Mouse (Mus musculus) intestine, postnatal 0 days (tissue): ENCODE data around the gene Reep6. TPM values are rescaled to one million over a fixed set of nuclear protein-coding genes. Genes with fewer than 3 reads are reported as not detected.

ENCODE experiments used
- ATAC-seq: fragments of 200-750 bp; cut with Nextera tagmentation; 2 replicates; pipeline ENCODE4 v1.8.0; 2017; ENCODE audit warnings: mild to moderate bottlenecking, moderate TSS enrichment, moderate library complexity
- H3K27ac ChIP-seq: fragments of 300-500 bp; sonication (generic); 2 replicates; pipeline ENCODE4 v1.5.1; 2014; ENCODE audit warnings: mild to moderate bottlenecking, low read depth, low read length, moderate library complexity
- H3K27me3 ChIP-seq: fragments of 300-500 bp; sonication (generic); replicated peaks from 2 replicates; pipeline ENCODE4 v1.6.1; 2014; ENCODE audit warnings: low read length, mixed read lengths; ENCODE audit not compliant: control insufficient read depth, insufficient read depth
- H3K36me3 ChIP-seq: fragments of 300-500 bp; sonication (generic); 2 replicates; pipeline ENCODE4 v1.6.1; 2014; ENCODE audit warnings: mild to moderate bottlenecking, moderate library complexity; ENCODE audit not compliant: control insufficient read depth, insufficient read depth
- H3K4me1 ChIP-seq: fragments of 300-500 bp; sonication (generic); replicated peaks from 2 replicates; pipeline ENCODE4 v1.6.1; 2014; ENCODE audit warnings: antibody characterized with exemption, low read length, mixed read lengths; ENCODE audit not compliant: control insufficient read depth, insufficient read depth
- H3K4me2 ChIP-seq: fragments of 300-500 bp; sonication (generic); replicated peaks from 2 replicates; pipeline ENCODE4 v1.6.1; 2014; ENCODE audit warnings: low read depth, mild to moderate bottlenecking, moderate library complexity
- H3K4me3 ChIP-seq: fragments of 300-500 bp; sonication (generic); 2 replicates; pipeline ENCODE4 v1.5.1; 2014; ENCODE audit warnings: low read depth, low read length
- H3K9ac ChIP-seq: fragments of 300-500 bp; sonication (generic); 2 replicates; pipeline ENCODE4 v1.6.1; 2014; ENCODE audit warnings: mild to moderate bottlenecking, low read depth, low read length
- H3K9me3 ChIP-seq: fragments of 300-500 bp; sonication (generic); 2 replicates; pipeline ENCODE4 v1.6.1; 2016; ENCODE audit warnings: mixed run types; ENCODE audit not compliant: control insufficient read depth
- CTCF ChIP-seq: sonication (generic); IDR thresholded peaks from 2 replicates; pipeline ENCODE4 v1.5.1; 2016; ENCODE audit warnings: low read depth, mild to moderate bottlenecking, control low read depth, antibody characterized with exemption, moderate library complexity
- WGBS: fragments of 180-500 bp; shearing (Covaris S2); extraction: QIAGEN DNeasy Blood & Tissue Kit; methylation state at CpG from one replicate; pipeline ENCODE4 v1.1.7; 2014; 5-methylcytosine and 5-hydroxymethylcytosine counted together
- polyA plus RNA-seq: library from polyadenylated mRNA; unstranded; fragments of >200 nt; fragmentation: Nextera tagmentation; extraction: Ambion mirVana; gene quantifications from 2 replicates; pipeline ENCODE4 v1.2.1, GENCODE M21; 2015

The Reep6 gene
- polyA plus RNA-seq, 1 experiment from 2014 or later = 261 TPM

- Histone ChIP-seq H3K4me2 (no peak overlapping the region), H3K4me3 (no peak overlapping the region), H3K27ac (no peak overlapping the region), H3K9me3 (no peaks in the 10 kb centered on the region), H3K36me3 (no peaks in the 10 kb centered on the region), H3K4me1 (no peaks in the 10 kb centered on the region), H3K27me3 (no peaks in the 10 kb centered on the region), H3K9ac (no peak overlapping the region)
- ATAC-seq = no peak
- no peak for TF ChIP-seq CTCF
- WGBS = 88% methylated on average over 6 of the region's 6 CpGs
Measured at GRCm38 (mm10) chr10:80372706-80373105, 43.0 kb downstream of the Reep6 start.

GRCm38 (mm10) chr10:80374063-80374462 is 44.3 kb downstream of the Reep6 start:
- no peaks in the 10 kb centered on the region for H3K4me1 ChIP-seq
- 29% methylated on average over 6 of the region's 6 CpGs for WGBS
- no peak overlapping the region for H3K9ac ChIP-seq
- no peak overlapping the region for H3K4me2 ChIP-seq
- no peaks in the 10 kb centered on the region for H3K27me3 ChIP-seq
- H3K36me3 ChIP-seq = no peaks in the 10 kb centered on the region
- H3K4me3 ChIP-seq = no peak overlapping the region
- no peak overlapping the region for H3K27ac ChIP-seq
- ATAC-seq = peak; percentile 51
- TF ChIP-seq CTCF = peak; percentile 83
- H3K9me3 ChIP-seq = no peaks in the 10 kb centered on the region

DNA sequence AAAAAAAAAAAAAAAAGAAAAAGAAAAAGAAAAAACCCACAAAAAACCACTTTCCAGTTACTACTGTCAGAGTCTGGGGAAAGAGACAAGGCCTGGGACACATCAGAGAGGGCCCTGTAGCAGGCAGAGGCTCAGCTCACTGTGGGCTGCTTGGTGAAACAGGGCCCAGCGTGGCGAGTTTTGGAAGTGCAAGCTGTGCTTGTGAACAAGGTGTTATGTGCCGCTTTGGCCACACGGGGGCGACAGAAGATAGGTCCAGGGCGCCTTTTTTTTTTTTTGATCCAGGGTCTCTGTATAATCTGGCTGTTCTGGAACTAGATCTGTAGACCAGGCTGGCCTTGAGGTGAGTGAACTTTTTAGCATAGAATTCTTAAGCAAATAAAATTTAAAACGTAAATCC is 46.4 kb downstream of the Reep6 start:
- Histone ChIP-seq H3K27ac (no peak overlapping the region), H3K36me3 (peaks cover 11% of the 10 kb centered on the region; the same call in 1 of the 2 replicates), H3K4me3 (no peak overlapping the region), H3K9me3 (no peaks in the 10 kb centered on the region), H3K4me2 (no peak overlapping the region), H3K27me3 (no peaks in the 10 kb centered on the region), H3K9ac (no peak overlapping the region), H3K4me1 (no peaks in the 10 kb centered on the region)
- WGBS = 4% methylated on average over 7 of the region's 7 CpGs
- ATAC-seq = no peak
- peak; percentile 93 for TF ChIP-seq CTCF

DNA sequence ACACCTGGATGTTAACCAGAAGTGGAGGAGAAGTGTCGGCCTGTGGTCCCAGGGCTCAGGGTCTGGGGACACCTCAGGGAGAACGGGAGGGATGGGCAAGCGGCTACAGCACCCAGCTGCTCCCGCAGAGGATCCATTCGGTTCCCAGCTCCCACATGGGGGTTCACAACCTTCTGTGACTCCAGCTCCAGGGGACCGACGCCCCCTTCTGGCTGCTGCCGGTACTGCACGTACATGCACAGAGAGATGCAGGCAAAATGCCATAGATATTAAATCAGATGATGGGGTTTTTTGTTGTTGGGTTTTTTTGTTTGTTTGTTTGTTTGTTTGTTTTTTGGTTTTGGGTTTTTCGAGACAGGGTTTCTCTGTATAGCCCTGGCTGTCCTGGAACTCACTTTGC is 48.0 kb downstream of the Reep6 start:
- WGBS = 50% methylated on average over 10 of the region's 10 CpGs
- TF ChIP-seq CTCF = peak; percentile 77
- Histone ChIP-seq H3K27ac (no peak overlapping the region), H3K9me3 (no peaks in the 10 kb centered on the region), H3K9ac (no peak overlapping the region), H3K4me2 (no peak overlapping the region), H3K27me3 (no peaks in the 10 kb centered on the region), H3K4me3 (no peak overlapping the region), H3K4me1 (no peaks in the 10 kb centered on the region), H3K36me3 (peaks cover 25% of the 10 kb centered on the region; the same call in 1 of the 2 replicates)
- no peak for ATAC-seq

DNA sequence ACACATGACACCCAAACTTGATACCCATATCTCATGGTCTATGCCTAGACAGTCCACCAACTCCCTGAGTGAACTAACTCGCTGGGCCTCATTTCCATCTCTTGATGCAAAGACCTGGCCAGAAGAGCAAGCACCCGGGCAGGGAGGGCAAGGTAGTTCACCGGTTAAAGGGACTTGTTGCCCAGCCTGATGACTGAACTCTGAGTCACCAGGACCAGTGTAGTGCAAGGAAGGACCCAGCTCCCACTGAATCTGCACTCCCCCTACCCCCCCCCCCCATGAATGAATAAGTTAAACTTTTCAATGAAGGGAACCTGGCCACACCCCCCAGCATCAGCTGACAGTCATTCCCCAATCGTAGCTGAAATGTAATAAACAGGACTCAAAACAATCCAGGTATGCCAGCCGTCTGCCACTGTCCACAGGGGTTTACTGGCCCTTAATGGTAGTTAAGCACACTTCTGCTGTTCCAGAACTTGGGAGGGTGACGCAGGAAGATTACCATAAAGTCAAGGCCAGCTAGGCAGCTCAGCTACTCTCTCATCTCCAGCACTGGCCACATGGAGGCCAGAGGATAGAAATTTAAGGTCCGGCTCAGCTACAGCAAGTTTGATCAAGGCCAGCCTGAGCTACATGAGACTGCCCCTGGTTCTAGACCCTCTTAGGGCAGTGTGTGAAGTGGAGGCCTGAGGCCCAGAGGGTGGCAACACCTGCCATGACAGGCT is 53.0 kb downstream of the Reep6 start:
- ATAC-seq = no peak
- no peaks in the 10 kb centered on the region for H3K27me3 ChIP-seq
- no peaks in the 10 kb centered on the region for H3K9me3 ChIP-seq
- peaks cover 25% of the 10 kb centered on the region; the same call in 1 of the 2 replicates for H3K36me3 ChIP-seq
- H3K4me1 ChIP-seq = 0 out of 2 replicates have a peak, but pooled peaks cover 3% of the 10 kb centered on the region
- no peak overlapping the region for H3K4me3 ChIP-seq
- no peak overlapping the region for H3K9ac ChIP-seq
- H3K4me2 ChIP-seq = no peak overlapping the region
- no peak for TF ChIP-seq CTCF
- H3K27ac ChIP-seq = peak overlapping the region; percentile 2; the same call in 1 of the 2 replicates
- WGBS = 77% methylated on average over 7 of the region's 7 CpGs

- no peaks in the 10 kb centered on the region for H3K27me3 ChIP-seq
- peak; percentile 56 for TF ChIP-seq CTCF
- no peak overlapping the region for H3K4me3 ChIP-seq
- H3K4me1 ChIP-seq = 0 out of 2 replicates have a peak, but pooled peaks cover 3% of the 10 kb centered on the region
- no peak overlapping the region for H3K9ac ChIP-seq
- peak overlapping the region; percentile 2; the same call in 1 of the 2 replicates for H3K27ac ChIP-seq
- no peak for ATAC-seq
- 52% methylated on average over 4 of the region's 4 CpGs for WGBS
- H3K36me3 ChIP-seq = peaks cover 25% of the 10 kb centered on the region; the same call in 1 of the 2 replicates
- no peaks in the 10 kb centered on the region for H3K9me3 ChIP-seq
- no peak overlapping the region for H3K4me2 ChIP-seq
Measured at GRCm38 (mm10) chr10:80383431-80383830, 53.7 kb downstream of the Reep6 start.
